Mouse (Mus musculus): Measurements from ENCODE around the gene Frmd4a.

- TF ChIP-seq POLR2A (IDR thresholded peaks at IDR 0.05; ENCODE audit: borderline replicate concordance, extremely low read depth, low read depth, low read length) (no peak), CTCF (IDR thresholded peaks at IDR 0.05; ENCODE audit: insufficient read depth, low read length) (no peak)
These were observed 533.9 kb downstream of the Frmd4a start for GRCm38 (mm10) chr2:4551438-4551837.
